Mouse (Mus musculus) cortical plate, adult 2 months (tissue): Measurements from ENCODE around the gene Gipc3.
A peak's percentile ranks its signal among the peaks of the same experiment; 100 is the strongest.

Experiments used
- CTCF ChIP-seq: fragments of 200-500 bp; IDR thresholded peaks from 2 replicates; pipeline ENCODE4 v1.5.1; 2011; ENCODE audit warnings: mild to moderate bottlenecking, control low read depth, low read length; ENCODE audit not compliant: insufficient read depth; ENCODE audit errors: extremely low read depth
- POLR2A ChIP-seq: fragments of 200-500 bp; IDR thresholded peaks from 2 replicates; pipeline ENCODE4 v1.6.1; 2011; ENCODE audit warnings: mild to moderate bottlenecking, low read length, control low read depth; ENCODE audit not compliant: insufficient read depth; ENCODE audit errors: extremely low read depth

GRCm38 (mm10) chr10:81293334-81294030 lies 49.6 kb downstream of the Gipc3 start:
- TF ChIP-seq POLR2A: peak; percentile 39; the same call in 1 of the 2 replicates
- no peak for TF ChIP-seq CTCF
